Mouse (Mus musculus) kidney, postnatal 25 days (tissue): ENCODE data around the gene Cuedc2.

Experiments used
- DNase-seq, 2 experiments: peaks; one replicate each; pipeline ENCODE4 v3.0.0; 2021; ENCODE audit warnings: mixed read lengths in 2 of 2

Gene Cuedc2

DNA sequence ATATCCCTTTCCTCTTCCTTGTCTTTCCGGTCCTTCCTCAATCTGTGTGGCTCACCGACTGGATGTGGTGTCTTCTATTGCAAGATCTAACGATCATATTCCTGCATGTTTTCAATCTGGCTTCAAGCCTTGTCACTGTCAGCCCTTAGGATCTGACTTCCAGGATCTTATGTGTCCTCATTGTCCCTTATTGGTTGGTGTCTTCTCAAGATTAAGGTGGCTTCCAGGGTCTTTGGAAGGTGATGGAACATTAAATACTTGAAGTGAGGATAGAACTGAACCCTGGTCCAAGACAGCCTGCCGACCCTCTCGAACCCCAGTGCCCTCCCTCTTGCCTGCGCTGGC lies 412 bp upstream of the Cuedc2 start:
- no peak for DNase-seq

DNA sequence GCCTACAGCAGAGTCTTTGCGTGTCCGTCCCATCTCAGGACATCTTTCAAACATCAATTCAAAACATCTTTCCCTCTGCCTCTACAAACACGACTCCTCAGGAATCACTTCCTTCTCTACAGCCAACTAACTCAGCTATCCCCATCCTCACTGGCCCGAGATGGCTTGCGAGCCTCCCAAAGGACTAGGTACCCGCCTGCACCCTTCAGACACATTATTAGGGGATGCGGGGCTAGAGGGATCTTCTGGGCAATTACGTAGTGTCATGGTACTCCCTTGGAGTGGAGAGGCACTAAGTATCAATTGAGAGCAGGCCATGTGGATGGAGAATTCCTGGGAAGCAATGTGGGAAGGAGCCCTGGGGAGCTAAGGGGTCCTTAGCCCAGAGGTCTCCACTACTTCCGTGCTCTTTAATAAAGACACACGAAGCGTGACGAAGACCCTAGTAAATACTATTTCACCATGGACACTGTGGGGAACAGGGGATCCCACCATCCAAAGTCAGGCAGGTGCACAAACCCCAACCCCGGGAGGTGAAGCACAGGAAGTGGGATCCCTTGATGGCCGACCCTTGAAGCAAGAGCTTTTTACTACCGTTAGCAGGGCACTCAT lies 677 bp downstream of the Cuedc2 start:
- no peak for DNase-seq

DNA sequence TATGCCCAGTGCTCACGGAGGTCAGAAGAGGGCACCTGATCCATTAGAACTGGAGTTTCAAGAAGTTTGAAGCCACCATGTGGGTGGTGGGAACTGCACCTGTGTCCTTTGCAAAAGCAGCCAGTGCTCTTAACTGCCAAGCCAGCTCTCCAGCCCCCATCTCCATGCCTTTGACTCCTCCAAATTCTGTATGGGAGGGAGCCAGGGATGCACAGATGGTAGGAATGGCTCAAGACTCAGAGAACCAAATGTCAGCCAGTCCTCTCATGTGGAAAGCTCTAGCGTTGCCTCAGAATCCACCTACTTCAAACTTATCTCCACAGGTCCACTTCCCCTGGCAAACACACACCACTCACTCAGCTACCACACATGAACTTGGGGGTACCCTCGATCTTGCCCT lies 4.6 kb downstream of the Cuedc2 start:
- DNase-seq, result no peak

DNA sequence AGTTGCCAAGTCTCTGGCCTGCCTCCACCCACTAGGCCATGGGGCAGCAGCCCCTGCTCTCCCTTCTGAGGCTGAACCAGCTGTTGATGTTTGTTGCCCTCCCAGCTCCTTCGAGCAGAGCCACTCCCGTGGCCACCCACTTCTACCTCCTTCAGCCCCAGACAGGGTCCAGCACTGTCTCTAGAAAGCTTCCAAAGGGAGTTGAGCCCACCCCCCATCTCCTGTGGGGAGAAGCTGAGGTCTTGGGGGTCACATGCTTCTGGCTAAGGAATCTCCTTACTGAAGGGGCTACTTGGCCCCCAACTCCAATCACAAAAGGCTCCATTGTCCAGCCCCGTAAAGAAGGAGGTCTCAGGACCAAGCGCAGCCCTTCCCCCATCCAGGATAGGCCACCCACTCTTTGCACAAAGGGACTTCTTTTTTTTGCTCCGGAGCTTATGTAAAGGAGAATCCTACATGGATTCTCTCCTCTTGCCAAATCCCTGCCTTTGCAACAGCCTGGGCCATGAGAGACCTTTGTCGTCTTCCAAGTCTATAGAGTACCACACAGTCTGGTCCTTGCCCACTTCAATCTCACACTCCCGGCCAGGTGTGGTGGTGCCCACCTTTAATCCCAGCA lies 5.7 kb downstream of the Cuedc2 start:
- DNase-seq, result no peak

DNA sequence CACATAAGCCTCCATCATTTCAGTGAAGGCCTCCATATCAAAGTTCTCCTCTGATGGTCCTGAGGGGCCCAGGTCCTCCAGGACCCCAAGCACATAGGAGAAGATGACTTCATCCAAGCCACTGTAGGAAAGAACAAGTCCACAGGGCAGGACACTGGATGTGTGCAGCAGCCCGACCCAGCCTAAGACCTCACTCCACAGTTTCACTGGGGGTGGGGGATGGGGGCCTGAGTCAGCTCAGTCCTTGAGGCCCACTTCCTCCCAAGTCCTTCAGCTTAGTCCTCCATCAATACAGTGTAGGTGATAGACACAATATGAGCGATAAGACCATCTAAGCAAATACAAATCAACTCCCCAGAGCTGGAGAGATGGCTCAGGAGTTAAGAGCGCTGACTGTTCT lies 6.6 kb downstream of the Cuedc2 start:
- no peak for DNase-seq

DNA sequence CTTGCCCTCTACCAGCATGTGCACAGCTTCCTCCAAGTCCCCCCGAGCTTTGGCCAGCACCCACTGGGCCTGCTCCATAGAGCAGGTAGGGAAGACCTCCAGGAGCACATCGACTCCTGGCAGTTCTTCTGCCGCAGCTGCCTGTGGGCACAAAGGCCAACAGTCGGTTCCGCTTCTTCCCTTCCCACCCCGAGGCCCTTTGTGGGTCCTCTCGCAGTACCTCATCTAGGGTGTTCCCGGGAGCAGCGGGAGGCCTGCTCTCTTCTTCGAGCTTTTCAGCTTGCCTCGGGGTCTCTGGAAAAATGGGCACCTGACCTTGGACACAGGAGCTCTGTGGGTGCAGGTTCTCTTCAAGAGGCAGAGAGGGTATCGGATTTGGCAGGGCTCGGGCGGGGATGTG lies 7.2 kb downstream of the Cuedc2 start:
- DNase-seq, result no peak

DNA sequence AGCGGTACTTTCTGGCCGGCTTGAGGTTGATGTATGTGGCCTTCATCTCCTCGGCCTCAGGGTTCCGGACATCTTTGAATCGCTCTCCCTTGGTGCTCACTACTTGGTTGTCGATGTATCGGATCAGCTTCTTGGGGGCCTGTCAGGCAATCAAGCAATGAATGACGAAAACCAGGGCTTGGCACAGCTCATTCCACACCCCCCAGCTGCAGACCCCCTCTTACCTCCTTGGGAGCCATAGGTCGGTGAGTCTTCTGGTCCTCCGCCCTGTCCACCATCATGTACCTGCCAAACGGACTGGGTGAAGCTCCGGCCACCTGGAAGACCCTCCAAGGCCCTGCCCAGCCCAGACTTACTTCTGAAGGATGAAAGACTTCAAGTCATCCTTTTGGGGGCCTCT lies 7.8 kb downstream of the Cuedc2 start:
- no peak for DNase-seq

DNA sequence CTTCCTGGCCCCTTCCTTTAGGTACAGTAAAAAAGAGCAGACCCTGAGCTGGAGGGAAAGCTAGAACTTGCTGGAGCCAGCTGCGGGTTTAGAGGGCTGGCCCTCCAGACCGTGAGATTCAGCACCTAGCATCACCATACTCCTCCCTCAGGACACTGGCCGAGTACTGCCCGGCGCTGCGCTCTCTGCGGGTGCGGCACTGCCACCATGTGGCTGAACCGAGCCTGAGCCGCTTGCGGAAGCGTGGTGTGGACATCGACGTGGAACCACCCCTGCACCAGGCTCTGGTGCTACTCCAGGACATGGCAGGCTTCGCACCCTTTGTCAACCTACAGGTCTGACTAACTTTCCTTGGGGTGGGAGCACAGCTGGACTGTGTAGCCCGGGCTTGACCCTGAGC lies 8.6 kb downstream of the Cuedc2 start:
- peak; percentile 87 to 91 for DNase-seq

DNA sequence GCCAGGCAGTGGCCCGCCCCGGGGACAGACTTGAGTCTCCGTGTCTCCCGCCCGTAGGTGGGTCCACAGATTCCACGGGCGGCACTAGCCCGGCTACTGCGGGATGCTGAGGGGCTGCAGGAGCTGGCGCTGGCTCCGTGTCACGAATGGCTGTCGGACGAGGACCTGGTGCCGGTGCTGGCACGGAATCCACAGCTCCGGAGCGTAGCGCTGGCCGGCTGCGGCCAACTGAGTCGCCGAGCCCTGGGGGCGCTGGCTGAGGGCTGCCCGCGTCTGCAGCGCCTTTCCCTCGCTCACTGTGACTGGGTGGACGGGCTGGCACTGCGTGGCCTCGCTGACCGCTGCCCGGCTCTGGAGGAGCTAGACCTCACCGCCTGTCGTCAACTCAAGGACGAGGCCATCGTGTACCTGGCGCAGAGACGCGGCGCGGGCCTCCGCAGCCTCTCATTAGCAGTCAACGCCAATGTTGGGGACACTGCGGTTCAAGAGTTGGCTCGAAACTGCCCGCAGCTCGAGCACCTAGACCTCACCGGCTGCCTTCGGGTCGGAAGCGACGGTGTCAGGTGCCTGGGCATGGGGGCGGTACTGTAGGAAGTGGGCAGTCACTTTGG lies 9.4 kb downstream of the Cuedc2 start:
- peak; percentile 24 to 70 for DNase-seq

DNA sequence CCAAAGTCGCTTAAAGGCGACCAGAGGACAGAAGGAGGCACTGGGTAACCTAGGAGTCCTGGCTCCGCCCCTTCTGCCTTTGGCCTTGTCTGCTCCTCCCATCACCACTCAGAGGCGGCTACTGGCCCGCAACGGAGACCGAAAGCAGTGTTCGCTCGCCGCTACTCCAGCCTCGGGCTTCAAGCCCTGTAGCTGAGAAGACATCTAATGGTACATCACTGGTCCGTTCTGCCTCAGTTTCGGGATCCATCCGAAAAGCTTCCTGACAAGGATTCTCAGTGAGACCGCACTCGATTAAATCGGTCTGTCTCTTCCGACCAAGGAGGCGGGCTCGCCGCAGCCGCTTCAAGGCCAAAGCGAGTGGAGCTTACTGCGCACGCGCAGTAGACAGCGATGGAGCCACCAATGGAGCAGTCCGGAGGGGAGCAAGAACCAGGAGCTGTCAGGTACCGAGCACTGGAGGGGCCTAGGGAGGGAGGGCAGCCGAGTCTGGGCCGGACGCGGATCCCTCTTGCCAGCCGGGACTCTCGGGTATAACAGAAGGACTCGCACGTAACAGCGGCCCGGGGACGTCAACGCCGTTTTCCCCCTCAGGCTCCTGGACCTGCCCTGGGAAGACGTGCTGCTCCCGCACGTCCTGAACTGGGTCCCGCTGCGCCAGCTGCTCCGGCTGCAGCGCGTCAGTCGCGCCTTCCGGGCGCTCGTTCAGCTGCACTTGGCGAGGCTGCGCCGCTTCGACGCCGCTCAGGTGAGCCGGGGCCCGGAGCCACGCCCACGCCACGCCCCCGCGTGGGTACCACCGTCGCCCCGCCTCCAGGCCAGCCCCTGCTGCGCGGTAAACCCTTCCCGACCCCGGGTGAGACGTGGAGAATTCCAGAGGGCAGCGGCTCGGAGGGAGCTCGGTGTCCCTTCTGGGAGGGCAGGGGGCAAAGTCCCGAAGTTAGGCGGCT lies 10.1 kb downstream of the Cuedc2 start, which contains the start of gene Fbxl15:
Gene Fbxl15 (plus strand): TSS at position 104 of the 950 bp plus-strand sequence.
- DNase-seq, result peak; percentile 96 to 98

DNA sequence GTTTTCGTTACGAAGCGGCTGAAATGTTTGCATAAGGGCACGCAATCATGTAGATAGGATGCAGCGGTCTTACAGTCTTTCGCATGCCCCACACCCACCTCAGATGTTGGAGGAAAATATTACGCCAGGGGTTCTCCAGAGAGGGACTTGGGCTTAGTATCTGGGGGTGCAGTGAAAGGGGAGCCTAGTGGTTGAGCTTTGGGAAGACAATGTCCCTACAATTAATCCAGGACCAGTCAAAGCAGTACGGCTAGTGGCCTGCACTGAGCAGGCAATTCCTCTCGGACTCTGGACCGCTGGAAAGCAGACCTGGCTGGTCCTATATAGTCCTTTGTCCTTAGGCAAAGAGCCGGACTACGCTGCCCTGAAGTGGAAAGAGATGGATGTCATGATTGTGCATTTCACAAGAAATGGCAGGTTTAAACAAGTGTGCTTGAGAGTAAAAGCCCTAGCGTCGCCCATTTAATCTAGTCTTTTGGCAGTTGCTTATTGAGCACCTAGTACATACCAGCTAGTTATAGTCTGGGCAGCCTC lies 10.9 kb downstream of the Cuedc2 start:
- DNase-seq, result peak; percentile 15 to 59

DNA sequence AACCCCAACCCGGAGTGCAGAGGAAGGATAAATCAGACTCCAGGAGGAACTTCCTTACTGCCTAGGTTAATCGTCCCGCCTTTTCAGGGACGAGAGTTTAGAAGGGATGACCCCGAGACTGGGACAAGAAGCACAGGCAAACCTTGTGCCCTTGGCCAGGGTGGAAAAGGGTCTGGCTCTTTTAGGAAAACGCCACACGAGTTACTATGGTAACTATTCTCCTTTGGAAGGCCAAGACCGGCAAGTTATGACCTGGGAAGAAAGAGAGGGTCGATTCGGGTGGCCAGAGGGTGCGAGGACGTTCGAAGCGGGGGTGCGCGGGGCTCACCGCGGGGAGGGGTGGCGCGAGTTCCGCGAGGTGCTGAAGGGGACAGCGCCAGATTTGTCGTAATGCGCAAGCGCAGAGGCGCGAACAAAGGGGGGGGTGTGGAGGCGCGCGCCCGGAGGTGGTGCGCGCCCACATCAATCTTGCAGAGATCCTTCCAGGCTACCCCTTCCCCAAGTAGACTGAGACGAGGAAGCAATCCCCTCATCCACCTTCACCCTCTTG lies 11.7 kb downstream of the Cuedc2 start, which contains the start of gene Psd:
Gene Psd (minus strand): TSS at position 401 of the 550 bp plus-strand sequence.
- peak; percentile 56 to 70 for DNase-seq

DNA sequence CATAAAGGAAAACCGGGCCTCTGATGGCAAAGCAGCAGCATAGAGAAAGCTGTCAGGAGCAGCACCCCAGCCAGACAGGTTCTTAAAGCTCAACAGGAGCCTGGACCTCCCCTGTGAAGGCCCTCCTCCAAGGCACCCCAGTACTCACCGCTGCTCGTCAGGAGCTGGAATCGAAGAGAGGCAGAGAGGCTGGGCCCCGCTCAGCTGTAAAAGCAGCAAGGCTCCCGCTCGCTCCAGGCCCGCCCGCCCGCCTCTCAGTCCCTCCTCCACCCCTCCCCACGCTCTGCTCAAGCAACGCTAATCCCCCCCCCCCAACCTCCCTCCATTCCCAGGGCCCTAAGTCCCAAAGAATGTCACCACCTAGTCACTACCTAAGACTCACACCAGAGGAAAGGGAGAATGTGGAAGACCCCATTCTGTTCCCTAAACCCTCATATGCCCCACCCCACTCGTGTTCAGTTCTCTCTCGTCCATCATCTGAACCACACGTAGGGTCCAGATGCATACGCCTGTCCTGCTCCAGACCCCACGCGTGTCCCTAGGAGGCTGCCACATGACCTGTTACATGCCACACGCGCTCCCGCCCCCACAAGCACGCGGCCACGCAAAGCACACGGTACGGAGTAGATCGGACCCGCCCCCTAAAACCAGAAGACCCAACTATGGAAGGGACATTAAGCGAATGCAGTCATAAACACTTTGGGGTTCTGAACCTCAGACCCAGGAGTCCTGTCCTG lies 12.3 kb downstream of the Cuedc2 start:
- DNase-seq, result no peak

DNA sequence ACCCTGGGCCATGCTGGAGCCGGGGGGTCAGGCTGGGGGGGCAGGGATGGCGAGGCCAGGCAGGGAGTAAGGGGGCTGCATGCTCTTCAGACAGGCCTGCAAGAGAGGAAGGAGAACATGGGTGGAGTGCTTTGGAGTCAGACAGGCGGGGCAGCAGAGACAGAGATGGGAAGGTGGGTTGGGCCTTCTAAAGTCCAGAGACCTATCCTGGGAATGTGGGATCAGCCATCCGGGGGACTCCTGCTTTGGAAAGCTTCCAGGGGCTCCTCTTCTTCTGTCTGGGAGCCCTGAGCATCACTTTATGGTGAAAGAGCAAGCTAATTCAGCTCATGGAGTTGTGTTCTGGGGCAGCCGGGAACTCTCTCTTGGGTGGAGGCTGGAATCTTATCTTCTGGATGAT lies 13.6 kb downstream of the Cuedc2 start:
- DNase-seq, result no peak

DNA sequence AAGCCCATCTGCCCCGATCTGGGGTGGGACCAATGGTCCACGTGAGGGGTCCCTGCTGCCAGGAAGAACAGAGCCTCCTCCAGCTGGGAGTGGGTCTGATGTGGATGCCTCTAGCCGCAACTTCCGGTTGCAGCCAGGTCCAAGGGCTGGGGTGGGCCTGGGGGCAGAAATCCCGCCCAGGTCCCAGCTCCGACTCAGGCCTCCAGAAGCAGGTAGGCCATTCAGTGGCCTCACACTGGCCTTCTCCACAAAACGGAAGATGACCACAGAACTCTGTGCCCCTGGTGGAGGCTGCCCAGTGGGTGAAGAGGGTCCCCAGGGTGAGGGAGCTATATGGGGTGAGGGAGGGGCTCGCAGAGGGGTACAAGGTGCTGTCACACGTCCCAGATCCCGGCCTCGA lies 14.1 kb downstream of the Cuedc2 start:
- no peak for DNase-seq

DNA sequence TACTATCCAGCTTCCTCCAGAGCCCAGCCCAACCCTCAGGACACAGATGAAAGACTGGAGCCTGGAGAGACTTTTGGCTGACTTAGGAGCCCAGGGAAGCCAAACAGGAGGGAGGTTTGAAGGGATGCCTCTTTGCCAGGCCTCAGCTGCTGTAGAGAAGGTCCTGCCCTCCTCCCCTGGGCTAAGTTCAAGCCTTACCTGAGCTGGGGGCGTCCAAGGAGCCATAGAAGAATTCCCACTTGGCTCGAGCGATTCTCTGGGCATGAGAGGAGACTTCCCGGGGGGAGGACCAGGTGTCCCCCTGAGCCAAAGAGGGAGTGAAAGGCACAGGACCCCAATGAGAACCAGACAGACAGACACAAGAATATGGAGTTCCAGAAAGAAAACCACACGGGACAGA lies 14.8 kb downstream of the Cuedc2 start:
- DNase-seq, result no peak

DNA sequence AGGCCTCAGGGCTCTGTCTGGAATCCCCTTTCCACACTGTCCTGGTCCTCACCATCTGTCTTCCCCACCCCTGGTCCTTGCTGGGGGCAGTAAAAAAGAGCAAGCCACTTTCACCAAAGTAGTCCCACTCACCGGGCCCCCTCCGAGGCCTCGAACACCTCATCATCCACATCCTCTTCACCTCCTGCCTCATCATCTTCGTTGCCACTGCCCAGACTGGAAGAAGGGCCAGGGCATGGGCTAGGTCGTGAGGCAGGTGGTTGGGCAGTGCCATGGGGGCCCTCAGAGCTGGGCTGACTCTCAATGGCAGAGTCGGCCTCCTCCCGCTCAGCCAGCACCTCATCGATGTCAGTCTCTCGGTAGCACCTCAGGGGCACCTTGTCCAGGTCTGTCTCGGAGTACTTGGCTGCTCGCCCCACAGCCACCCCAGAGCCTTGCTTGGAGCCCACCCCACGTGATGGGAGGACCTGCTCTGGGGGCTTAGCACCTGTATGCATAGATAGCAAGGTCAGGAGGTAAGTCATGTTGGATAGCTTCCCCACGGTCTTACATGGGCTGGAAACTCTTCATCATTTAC lies 15.4 kb downstream of the Cuedc2 start:
- DNase-seq, result no peak

DNA sequence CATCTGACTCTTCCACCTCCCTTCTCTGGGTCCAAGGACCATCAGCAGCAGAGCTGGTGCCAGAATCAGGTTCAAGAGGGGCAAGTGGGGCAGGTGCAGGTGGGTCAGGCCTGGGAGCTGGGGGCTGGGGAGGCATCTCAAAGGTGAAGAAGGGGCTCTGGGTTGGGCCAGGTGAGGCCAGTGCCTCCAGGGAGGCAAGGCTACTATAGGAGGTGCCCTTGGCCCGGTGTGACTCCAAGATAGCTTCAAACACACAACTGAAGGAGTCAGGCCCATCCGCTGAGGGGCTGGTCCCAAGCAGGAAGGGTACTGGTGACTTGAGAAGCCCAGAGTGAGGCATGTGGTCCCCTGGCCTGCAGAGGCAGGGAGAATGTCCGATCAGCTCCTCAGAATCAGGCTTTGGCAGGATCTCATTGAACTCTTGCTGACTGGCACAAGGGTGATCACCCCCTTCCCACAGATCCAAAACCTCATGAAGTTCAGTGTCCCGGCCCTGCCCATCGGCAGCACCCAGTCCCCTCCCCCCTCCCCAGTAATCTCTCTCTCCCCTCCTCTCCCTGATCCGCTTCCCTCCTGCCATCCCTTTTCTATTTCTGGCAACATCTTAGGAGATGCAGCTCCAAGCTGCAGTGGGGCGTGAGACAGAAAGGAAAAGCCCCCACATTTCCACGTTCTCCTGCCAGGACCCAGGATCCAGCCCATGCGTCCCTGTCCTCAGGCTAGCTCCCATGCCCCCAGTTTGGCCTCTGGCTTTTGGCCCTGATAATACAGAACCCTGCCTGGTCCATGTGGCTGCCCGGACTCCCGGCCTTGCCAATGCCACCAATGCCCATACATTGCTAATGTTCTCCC lies 16.1 kb downstream of the Cuedc2 start:
- DNase-seq, result no peak

DNA sequence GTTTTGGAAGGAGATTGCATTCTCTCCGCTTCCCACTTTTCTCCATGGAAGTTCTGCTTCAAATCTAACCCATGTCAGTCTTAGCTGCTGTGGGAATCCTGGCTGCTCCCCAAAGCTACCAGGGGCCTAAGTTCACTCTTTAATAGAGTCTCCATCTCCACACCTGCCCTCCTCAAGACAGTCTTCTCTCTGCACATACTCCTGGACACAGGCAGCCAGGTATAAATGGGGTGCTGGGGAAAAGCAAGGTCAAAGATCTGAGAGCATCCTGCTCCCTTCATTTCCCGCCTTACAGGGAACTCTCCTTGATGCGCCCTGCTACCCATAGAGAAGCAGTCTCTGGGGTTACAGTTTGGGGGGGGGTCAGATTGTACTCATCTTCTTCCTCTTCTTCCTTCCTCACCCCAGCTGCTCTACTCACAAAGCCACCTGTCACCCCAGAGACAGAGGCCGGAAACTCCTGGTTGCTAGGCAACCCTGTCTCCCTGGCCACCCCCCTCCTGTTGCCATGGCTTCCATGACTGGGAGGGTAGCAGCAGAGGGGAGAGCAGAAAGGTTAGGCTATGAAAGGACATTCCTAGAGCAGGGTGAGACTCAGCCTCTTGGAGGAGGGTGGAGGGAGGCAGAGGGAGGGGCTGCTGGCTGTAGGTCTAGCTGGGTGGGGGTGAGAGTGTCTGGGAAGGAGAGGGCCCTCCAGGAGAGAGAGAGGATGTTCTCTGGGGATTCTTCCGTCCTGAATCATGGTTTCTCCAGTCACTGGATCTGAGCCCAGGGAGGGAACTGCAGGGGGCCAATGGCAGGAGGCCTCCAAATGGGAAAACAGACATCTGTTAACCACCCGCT lies 17.2 kb downstream of the Cuedc2 start:
- no peak for DNase-seq
